Mouse (Mus musculus) lung, postnatal 0 days (tissue): ENCODE results near the gene Hmbs. TPM values are rescaled to one million over a fixed set of nuclear protein-coding genes. Genes with fewer than 3 reads are reported as not detected.
"Not testable (repeated sequence)": the region's sequence is repeated elsewhere in the genome, so short reads cannot be mapped to it uniquely, and the experiment has no call there.

ENCODE experiments used
- ATAC-seq: fragments of 200-750 bp; cut with Nextera tagmentation; 2 replicates; pipeline ENCODE4 v1.8.0; 2017; ENCODE audit warnings: moderate library complexity
- DNase-seq: peaks from one replicate; pipeline ENCODE4 v3.0.0-alpha.2; 2016; ENCODE audit warnings: low spot score
- H3K27ac ChIP-seq: fragments of 300-500 bp; sonication (generic); 2 replicates; pipeline ENCODE4 v1.5.1; 2014; ENCODE audit warnings: antibody characterized with exemption, mild to moderate bottlenecking, low read length, mixed read lengths
- H3K27me3 ChIP-seq: fragments of 300-500 bp; sonication (generic); replicated peaks from 2 replicates; pipeline ENCODE4 v1.6.1; 2014; ENCODE audit warnings: low read length, mixed read lengths; ENCODE audit not compliant: insufficient read depth
- H3K36me3 ChIP-seq: fragments of 300-500 bp; sonication (generic); 2 replicates; pipeline ENCODE4 v1.6.1; 2014; ENCODE audit warnings: low read length, mixed read lengths; ENCODE audit not compliant: insufficient read depth
- H3K4me1 ChIP-seq: fragments of 300-500 bp; sonication (generic); 2 replicates; pipeline ENCODE4 v1.6.1; 2014; ENCODE audit warnings: antibody characterized with exemption, low read depth, low read length, mixed read lengths; ENCODE audit not compliant: insufficient read depth
- H3K4me2 ChIP-seq: fragments of 300-500 bp; sonication (generic); replicated peaks from 2 replicates; pipeline ENCODE4 v1.6.1; 2014; ENCODE audit warnings: low read depth, mild to moderate bottlenecking, low read length, moderate library complexity, mixed read lengths
- H3K4me3 ChIP-seq: fragments of 300-500 bp; sonication (generic); 2 replicates; pipeline ENCODE4 v1.5.1; 2014; ENCODE audit warnings: low read depth, low read length
- H3K9ac ChIP-seq: fragments of 300-500 bp; sonication (generic); replicated peaks from 2 replicates; pipeline ENCODE4 v1.6.1; 2014; ENCODE audit warnings: low read depth, mild to moderate bottlenecking
- H3K9me3 ChIP-seq: fragments of 300-500 bp; sonication (generic); 2 replicates; pipeline ENCODE4 v1.6.1; 2016; ENCODE audit warnings: low read length, mixed read lengths
- CTCF ChIP-seq: IDR thresholded peaks from 2 replicates; pipeline ENCODE4 v1.5.1; 2016; ENCODE audit warnings: antibody characterized with exemption, mild to moderate bottlenecking
- EP300 ChIP-seq: IDR thresholded peaks from 2 replicates; pipeline ENCODE4 v1.6.1; 2016; ENCODE audit warnings: antibody characterized with exemption, mild to moderate bottlenecking, control low read depth
- WGBS: fragments of 180-500 bp; shearing (Covaris S2); extraction: QIAGEN DNeasy Blood & Tissue Kit; methylation state at CpG from one replicate; pipeline ENCODE4 v1.1.7; 2014; 5-methylcytosine and 5-hydroxymethylcytosine counted together
- polyA plus RNA-seq: library from polyadenylated mRNA; unstranded; fragments of >200 nt; fragmentation: Nextera tagmentation; extraction: Ambion mirVana; gene quantifications from 2 replicates; pipeline ENCODE4 v1.2.1, GENCODE M21; 2015

Hmbs gene
- polyA plus RNA-seq, 1 experiment from 2014 or later: 59.3 TPM

DNA sequence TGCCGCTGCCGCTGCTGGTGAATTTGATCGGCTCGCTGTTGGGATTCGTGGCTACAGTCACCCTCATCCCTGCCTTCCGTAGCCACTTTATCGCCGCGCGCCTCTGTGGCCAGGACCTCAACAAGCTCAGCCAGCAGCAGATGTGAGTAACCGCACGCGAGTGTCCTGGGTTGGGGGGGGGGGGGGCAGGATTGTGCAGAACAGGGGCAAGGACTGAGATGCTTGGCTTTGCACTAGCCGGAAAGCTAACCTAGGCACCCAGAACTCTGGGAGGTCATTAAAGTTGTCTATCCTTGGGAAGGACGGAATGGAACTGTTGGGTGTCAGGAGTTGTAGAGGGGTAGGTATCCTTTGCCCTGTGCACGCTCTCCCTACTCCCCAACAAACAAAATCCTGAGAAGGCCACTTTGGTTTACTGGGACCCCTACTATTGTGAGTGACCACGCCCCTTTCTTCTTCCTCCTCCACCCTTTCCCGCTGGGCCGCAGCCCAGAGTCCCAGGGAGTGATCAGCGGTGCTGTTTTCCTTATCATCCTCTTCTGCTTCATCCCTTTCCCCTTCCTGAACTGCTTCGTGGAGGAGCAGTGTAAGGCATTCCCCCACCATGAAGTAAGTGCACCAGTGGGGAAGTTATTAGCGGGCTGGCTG lies 16.8 kb downstream of the Hmbs start:
- Histone ChIP-seq H3K36me3 (no peaks in the 10 kb centered on the region; the same call in 1 of the 2 replicates), H3K4me3 (peak overlapping the region; percentile 69), H3K9me3 (no peaks in the 10 kb centered on the region), H3K9ac (peak overlapping the region; percentile 73), H3K27me3 (no peaks in the 10 kb centered on the region), H3K4me2 (peak overlapping the region; percentile 83), H3K4me1 (no peaks in the 10 kb centered on the region), H3K27ac (peak overlapping the region; percentile 91)
- peak; percentile 48 for DNase-seq
- TF ChIP-seq CTCF: no peak
- no peak; the same call in 1 of the 2 replicates for TF ChIP-seq EP300
- ATAC-seq: peak; percentile 20
- under 1% methylated on average over 22 of the region's 22 CpGs for WGBS

DNA sequence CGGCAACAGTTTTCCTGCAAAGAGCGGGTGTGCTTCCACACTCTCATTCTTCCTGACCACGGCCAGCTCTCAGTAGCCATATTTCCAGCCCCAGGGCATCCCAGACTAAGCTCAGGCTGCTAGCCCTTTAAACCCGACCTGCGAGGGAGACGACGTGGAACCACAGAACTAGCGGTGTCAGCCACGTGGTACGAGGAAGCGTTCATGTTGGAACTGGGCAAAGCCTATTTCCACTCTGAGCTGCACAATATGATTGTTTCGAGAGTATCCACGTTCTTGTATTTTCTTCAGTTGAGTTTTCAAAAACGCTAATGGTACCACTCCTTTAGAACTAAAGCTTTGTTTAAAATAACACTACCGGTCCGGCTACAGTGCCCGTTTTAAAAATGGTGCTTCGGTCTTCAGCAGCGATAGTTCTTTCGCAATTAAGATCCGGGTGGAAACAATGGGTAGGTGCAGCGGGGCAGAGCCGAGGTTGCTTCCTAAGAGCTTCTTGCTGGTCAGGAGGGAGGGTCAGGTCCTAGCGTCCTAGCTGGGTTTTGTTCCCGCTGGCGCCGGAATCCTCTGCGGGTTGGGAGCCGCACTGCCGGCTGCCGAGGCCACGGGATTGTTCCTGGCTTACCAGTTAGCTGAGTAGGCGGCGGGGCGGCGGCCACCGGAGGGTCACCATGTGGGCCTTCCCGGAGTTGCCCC lies 17.5 kb downstream of the Hmbs start:
- Histone ChIP-seq H3K36me3 (no peaks in the 10 kb centered on the region; the same call in 1 of the 2 replicates), H3K4me3 (peak overlapping the region; percentile 69), H3K27ac (peak overlapping the region; percentile 91), H3K9me3 (no peaks in the 10 kb centered on the region), H3K4me2 (peak overlapping the region; percentile 83), H3K9ac (peak overlapping the region; percentile 73), H3K27me3 (no peaks in the 10 kb centered on the region), H3K4me1 (no peaks in the 10 kb centered on the region)
- WGBS: under 1% methylated on average over 38 of the region's 38 CpGs
- TF ChIP-seq CTCF (no peak; the same call in 1 of the 2 replicates), EP300 (peak; percentile 49; the same call in 1 of the 2 replicates)
- ATAC-seq: peak; percentile 95
- peak; percentile 95 for DNase-seq

DNA sequence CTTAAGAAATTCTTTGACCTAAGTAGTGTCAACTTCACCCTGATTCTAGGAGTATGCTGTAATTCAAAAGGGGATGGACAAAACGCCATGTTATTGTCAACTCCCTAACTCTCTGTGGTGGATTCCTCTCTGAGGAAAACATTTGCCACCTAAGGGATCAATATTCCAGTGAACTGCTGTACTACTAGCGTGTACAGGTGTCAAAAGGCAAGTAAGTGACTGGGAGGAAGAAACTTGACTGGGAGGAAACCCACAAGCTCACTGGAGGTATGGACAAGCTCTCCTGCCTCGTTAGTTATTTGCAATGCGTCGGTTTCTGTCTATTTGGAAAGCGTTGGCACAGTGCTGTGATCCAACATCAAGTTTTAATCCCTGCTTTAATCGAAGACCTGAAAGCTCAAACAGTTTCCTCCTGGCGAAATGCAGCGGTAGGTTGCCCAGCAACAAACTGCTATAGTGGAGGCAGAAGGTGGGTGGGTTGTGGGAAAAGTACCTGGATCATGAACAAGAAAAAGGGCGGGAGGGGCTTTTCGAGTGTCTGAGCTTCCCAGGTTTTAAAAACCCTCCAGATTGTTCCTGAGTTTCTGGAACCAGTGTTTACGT lies 18.2 kb downstream of the Hmbs start, which contains the start of gene Dpagt1:
Gene Dpagt1, plus strand, starts transcription at position 252 of the 603 bp plus-strand sequence.
- Histone ChIP-seq H3K4me1 (peaks cover 2% of the 10 kb centered on the region; the same call in 1 of the 2 replicates), H3K4me2 (peak within 1 kb of the TSS; percentile 83), H3K9ac (peak within 1 kb of the TSS; percentile 73), H3K9me3 (no peaks in the 10 kb centered on the region), H3K4me3 (peak within 1 kb of the TSS; percentile 69), H3K27me3 (no peaks in the 10 kb centered on the region), H3K36me3 (no peaks in the 10 kb centered on the region), H3K27ac (peak within 1 kb of the TSS; percentile 91)
- 2% methylated on average over 12 of the region's 12 CpGs for WGBS
- no peak for TF ChIP-seq CTCF
- TF ChIP-seq EP300: no peak
- ATAC-seq: peak; percentile 7
- DNase-seq: no peak

DNA sequence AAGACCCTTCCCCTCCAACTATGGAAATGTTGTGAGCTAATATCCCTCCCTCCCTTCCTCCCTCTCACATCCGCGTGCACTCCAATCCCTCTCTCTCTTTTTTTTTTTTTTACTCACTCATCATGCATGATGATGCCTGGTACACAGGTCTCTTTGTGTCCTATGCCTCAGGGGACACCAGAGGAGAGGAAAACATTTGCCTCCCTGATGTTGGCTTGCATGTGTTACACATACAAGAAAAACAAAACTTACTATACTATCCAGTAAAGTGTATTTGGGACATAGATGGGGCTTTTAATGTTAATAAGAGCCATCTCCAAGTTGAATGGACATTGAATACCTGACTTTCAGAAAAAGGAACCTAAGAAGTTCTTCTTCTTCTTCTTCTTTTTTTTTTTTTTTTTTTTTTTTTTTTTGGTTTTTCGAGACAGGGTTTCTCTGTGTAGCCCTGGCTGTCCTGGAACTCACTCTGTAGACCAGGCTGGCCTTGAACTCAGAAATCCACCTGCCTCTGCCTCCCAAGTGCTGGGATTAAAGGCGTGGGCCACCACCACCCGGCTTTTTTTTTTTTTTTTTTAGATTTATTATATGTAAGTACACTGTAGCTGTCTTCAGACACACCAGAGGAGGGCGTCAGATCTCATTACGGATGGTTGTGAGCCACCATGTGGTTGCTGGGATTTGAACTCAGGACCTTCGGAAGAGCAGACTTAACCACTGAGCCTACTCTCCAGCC lies 18.8 kb downstream of the Hmbs start:
- Histone ChIP-seq H3K27ac (peak overlapping the region; percentile 91), H3K4me2 (0 out of 2 replicates have a peak overlapping the region, but pooled peaks have one; percentile 83), H3K9ac (0 out of 2 replicates have a peak overlapping the region, but pooled peaks have one; percentile 46)
- H3K27me3 ChIP-seq, H3K4me1 ChIP-seq, DNase-seq, H3K9me3 ChIP-seq, H3K4me3 ChIP-seq, H3K36me3 ChIP-seq, ATAC-seq: not testable (repeated sequence)
- WGBS: 56% methylated on average over 7 of the region's 8 CpGs
- 0 out of 2 replicates have a peak, but pooled peaks have one; percentile 2 for TF ChIP-seq CTCF

DNA sequence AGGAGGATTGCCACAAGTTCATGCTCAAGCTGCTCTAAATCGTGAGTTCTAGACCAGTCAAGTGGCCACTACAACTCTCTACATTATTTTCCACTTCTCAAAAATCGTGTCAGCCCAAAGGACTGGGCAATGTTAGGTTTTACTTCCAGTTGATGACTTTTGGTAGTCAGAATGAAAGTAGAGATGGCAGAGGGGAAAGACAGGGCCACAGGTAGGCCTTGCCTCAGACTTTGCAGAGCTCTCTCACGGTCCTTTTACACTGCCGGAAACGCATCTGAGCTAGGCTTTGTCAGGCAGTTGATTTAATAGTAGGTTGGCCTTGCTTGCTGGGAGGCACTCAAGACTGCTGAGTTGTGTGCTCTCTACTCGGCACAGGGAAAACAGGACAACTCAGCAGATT lies 19.9 kb downstream of the Hmbs start:
- Histone ChIP-seq H3K4me3 (no peak overlapping the region), H3K4me1 (peaks cover 7% of the 10 kb centered on the region), H3K9me3 (no peaks in the 10 kb centered on the region), H3K4me2 (no peak overlapping the region), H3K27ac (no peak overlapping the region), H3K36me3 (no peaks in the 10 kb centered on the region), H3K27me3 (no peaks in the 10 kb centered on the region), H3K9ac (no peak overlapping the region)
- TF ChIP-seq CTCF: no peak
- TF ChIP-seq EP300: no peak
- 65% methylated on average over 6 of the region's 6 CpGs for WGBS
- no peak for DNase-seq
- ATAC-seq: no peak
